In genomic region chr1:185546346-185546745, GRCm38 (mm10) we compare ENCODE assay signal across 9 mouse cellular contexts.
DNase-seq lines count a peak whose midpoint lies in the region; ATAC-seq lines count a peak whose summit lies in the region.
"Had no signal": no experiment of that assay in that cellular context is flagged by ENCODE, and none has a peak within 500 bp of the region (broad histone marks: within the 10 kb centered on the region; RNA-seq: fewer than 3 reads in every experiment).

No protein-coding gene starts in this region.

- H3K36me3 ChIP-seq in intestine, embryonic 14.5 days (ENCODE audit: control insufficient read depth, insufficient read depth, low read length) = no peaks in the 10 kb centered on the region
- no peaks in the 10 kb centered on the region for H3K36me3 ChIP-seq in intestine, embryonic 16.5 days (ENCODE audit: control insufficient read depth, insufficient read depth, low read length)
- no peaks in the 10 kb centered on the region for H3K36me3 ChIP-seq in embryonic facial prominence, embryonic 10.5 days (replicated peaks)
- no peaks in the 10 kb centered on the region for H3K36me3 ChIP-seq in lung, embryonic 16.5 days (ENCODE audit: control insufficient read depth, insufficient read depth, low read length)
- H3K36me3 ChIP-seq: liver, embryonic 15.5 days had no signal

- no peak overlapping the region for H3K4me3 ChIP-seq in intestine, embryonic 14.5 days (ENCODE audit: low read depth, low read length)
- H3K4me3 ChIP-seq in intestine, embryonic 16.5 days (ENCODE audit: low read length) = no peak overlapping the region
- no peak overlapping the region for H3K4me3 ChIP-seq in embryonic facial prominence, embryonic 10.5 days
- no peak overlapping the region for H3K4me3 ChIP-seq in lung, embryonic 16.5 days (ENCODE audit: low read length)
- H3K4me3 ChIP-seq: liver, embryonic 15.5 days had no signal

- no peaks in the 10 kb centered on the region for H3K4me1 ChIP-seq in intestine, embryonic 14.5 days (replicated peaks; ENCODE audit: control insufficient read depth, insufficient read depth, low read length)
- no peaks in the 10 kb centered on the region for H3K4me1 ChIP-seq in intestine, embryonic 16.5 days (ENCODE audit: control insufficient read depth, insufficient read depth, low read length)
- H3K4me1 ChIP-seq in embryonic facial prominence, embryonic 10.5 days = peaks cover 8% of the 10 kb centered on the region
- no peaks in the 10 kb centered on the region; the same call in 1 of the 2 replicates for H3K4me1 ChIP-seq in lung, embryonic 16.5 days (replicated peaks; ENCODE audit: control insufficient read depth, insufficient read depth, low read length)
- H3K4me1 ChIP-seq: liver, embryonic 15.5 days had no signal

- no peaks in the 10 kb centered on the region for H3K27me3 ChIP-seq in intestine, embryonic 14.5 days (replicated peaks; ENCODE audit: control insufficient read depth, insufficient read depth, low read length)
- H3K27me3 ChIP-seq in intestine, embryonic 16.5 days (replicated peaks; ENCODE audit: control insufficient read depth, insufficient read depth, low read length) = no peaks in the 10 kb centered on the region
- H3K27me3 ChIP-seq in embryonic facial prominence, embryonic 10.5 days (replicated peaks; ENCODE audit: low read depth, poor library complexity, severe bottlenecking) = no peaks in the 10 kb centered on the region
- no peaks in the 10 kb centered on the region for H3K27me3 ChIP-seq in lung, embryonic 16.5 days (ENCODE audit: control insufficient read depth, insufficient read depth, low read depth, low read length)
- H3K27me3 ChIP-seq: liver, embryonic 15.5 days had no signal

- H3K9me3 ChIP-seq in intestine, embryonic 14.5 days (ENCODE audit: control insufficient read depth, low read length) = no peaks in the 10 kb centered on the region
- no peaks in the 10 kb centered on the region for H3K9me3 ChIP-seq in intestine, embryonic 16.5 days (ENCODE audit: control insufficient read depth, low read length)
- H3K9me3 ChIP-seq in embryonic facial prominence, embryonic 10.5 days = 0 out of 2 replicates have a peak, but pooled peaks cover 3% of the 10 kb centered on the region
- H3K9me3 ChIP-seq in lung, embryonic 16.5 days (ENCODE audit: control insufficient read depth, low read length) = no peaks in the 10 kb centered on the region
- H3K9me3 ChIP-seq: liver, embryonic 15.5 days had no signal

- DNase-seq in intestine, embryonic 14.5 days (ENCODE audit: low spot score) = peak; percentile 57
- DNase-seq in MEL-GATA-1-ER (ENCODE audit: extremely low read depth, low read depth) = peak; percentile 6
- peak; percentile 24 for DNase-seq in embryonic facial prominence, embryonic 10.5 days (ENCODE audit: low spot score)
- DNase-seq in ovary, postnatal 10 days (ENCODE audit: low spot score) = no peak
- no peak for DNase-seq in gastrocnemius, postnatal 4 days (ENCODE audit: low spot score in 2 of 2)
- no peak for DNase-seq in kidney, postnatal 25 days

- no peak overlapping the region for H3K9ac ChIP-seq in intestine, embryonic 14.5 days (ENCODE audit: low read length)
- no peak overlapping the region for H3K9ac ChIP-seq in intestine, embryonic 16.5 days (ENCODE audit: low read depth, low read length)
- H3K9ac ChIP-seq in lung, embryonic 16.5 days (ENCODE audit: low read length) = no peak overlapping the region
- H3K9ac ChIP-seq: liver, embryonic 15.5 days had no signal

- ATAC-seq in intestine, embryonic 14.5 days (replicated peaks; ENCODE audit: low FRiP score, low TSS enrichment, low read depth) = no peak
- ATAC-seq in intestine, embryonic 16.5 days = no peak
- peak; percentile 35; the same call in 1 of the 2 replicates for ATAC-seq in lung, embryonic 16.5 days (ENCODE audit: low read depth)

- no peak overlapping the region for H3K4me2 ChIP-seq in intestine, embryonic 14.5 days (ENCODE audit: low read length)
- no peak overlapping the region for H3K4me2 ChIP-seq in intestine, embryonic 16.5 days (ENCODE audit: low read depth, low read length)
- H3K4me2 ChIP-seq in lung, embryonic 16.5 days (ENCODE audit: low read depth, low read length) = no peak overlapping the region
- H3K4me2 ChIP-seq: liver, embryonic 15.5 days had no signal

- H3K27ac ChIP-seq in intestine, embryonic 14.5 days (ENCODE audit: low read depth) = no peak overlapping the region
- H3K27ac ChIP-seq in intestine, embryonic 16.5 days (ENCODE audit: low read length) = no peak overlapping the region
- peak overlapping the region; percentile 80 for H3K27ac ChIP-seq in embryonic facial prominence, embryonic 10.5 days (replicated peaks)
- H3K27ac ChIP-seq in lung, embryonic 16.5 days (ENCODE audit: low read length) = no peak overlapping the region
- H3K27ac ChIP-seq: liver, embryonic 15.5 days had no signal

Comparison
In these comparisons a context has a peak if more than half of its experiments do, and no peak if none do; other contexts are left out.
1. DNase-seq: peak in intestine, embryonic 14.5 days (single experiment), MEL-GATA-1-ER (single experiment) and embryonic facial prominence, embryonic 10.5 days (single experiment); none in ovary, postnatal 10 days (single experiment), gastrocnemius, postnatal 4 days (0 of 2) and kidney, postnatal 25 days (0 of 2).